Mouse (Mus musculus) v-Abl transformed pro-B cells (cell line): ENCODE data around the gene Ubxn1.

Experiments used
- in situ Hi-C, 2 experiments: fragments of 400-800 bp; cut with MboI; formaldehyde crosslinking; loops; one replicate each; pipeline ENCODE4 v1.15.1; 2025; ENCODE audit not compliant: unreplicated experiment in 2 of 2

Gene Ubxn1

GRCm38 (mm10) chr19:8871267-8872186 is at the start of gene Ubxn1:
Ubxn1 (plus strand) TSS chr19:8871496.
- in situ Hi-C loops = loop anchor here in 1 of 2 experiments (25.0 kb wide), 1 partner anchor 91 kb away; the partner anchor contains the start of genes Eef1g and Tut1

- in situ Hi-C loops = loop anchor here in 1 of 2 experiments (10.0 kb wide), 1 partner anchor 108 kb away; no protein-coding TSS in a partner anchor
Observed at GRCm38 (mm10) chr19:8822696-8823095, 48.6 kb upstream of the Ubxn1 start.

DNA sequence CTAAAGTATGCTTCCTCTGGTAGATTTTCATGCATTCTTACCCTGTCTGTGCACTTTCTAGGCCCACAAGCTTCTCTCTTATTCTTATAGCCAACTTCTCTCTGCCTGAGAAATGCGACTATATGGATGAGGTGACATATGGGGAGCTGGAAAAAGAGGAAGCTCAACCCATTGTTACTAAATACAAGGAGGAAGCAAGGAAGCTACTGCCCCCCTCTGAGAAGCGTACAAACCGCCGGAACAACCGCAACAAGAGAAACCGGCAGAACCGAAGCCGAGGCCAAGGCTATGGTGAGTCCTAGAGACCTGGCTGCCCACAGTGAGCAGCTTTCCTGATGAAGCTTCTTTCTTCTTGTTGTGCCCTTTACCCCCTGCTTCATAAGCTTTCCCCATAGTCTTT is 41.6 kb upstream of the Ubxn1 start, which contains the start of gene AC129217.1:
Gene AC129217.1 (plus strand): TSS at position 114 of the 400 bp plus-strand sequence.
- in situ Hi-C loops = loop anchor here (10.0 to 25.0 kb wide), 4 partner anchors 115 to 1358 kb away; partner anchors contain the start of genes Fads1 (in 1 of the 2) and Slc22a8 (in 1 of the 2)

GRCm38 (mm10) chr19:8830664-8831063 is 40.6 kb upstream of the Ubxn1 start:
- in situ Hi-C loops = loop anchor here (25.0 kb wide), 3 partner anchors 243 to 1357 kb away; partner anchors contain the start of genes Fads1 (in 1 of the 2) and Slc22a8 (in 1 of the 2)

GRCm38 (mm10) chr19:8831262-8831661 is 40.0 kb upstream of the Ubxn1 start:
- in situ Hi-C loops = loop anchor here (25.0 kb wide), 3 partner anchors 244 to 1356 kb away; partner anchors contain the start of genes Fads1 (in 1 of the 2) and Slc22a8 (in 1 of the 2)

DNA sequence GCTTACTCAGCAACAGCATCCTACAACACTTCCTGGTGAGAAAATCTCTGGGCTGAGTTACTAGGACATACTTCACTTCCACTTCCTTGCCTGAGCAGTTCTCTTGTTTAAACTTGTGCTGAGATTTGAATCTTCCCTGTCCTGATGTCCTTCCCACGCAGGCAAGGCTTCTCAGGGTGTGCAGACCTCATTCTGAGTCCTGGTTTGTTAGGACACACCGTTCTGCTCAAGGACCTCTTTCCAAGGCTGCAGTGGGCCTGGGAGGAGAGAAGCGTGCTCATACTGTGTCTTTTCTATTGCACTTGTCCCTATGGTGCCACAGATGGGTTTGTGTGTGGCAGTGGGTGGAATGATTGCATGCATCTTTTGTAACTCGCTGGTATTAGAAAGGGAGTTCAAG is 38.3 kb upstream of the Ubxn1 start:
- in situ Hi-C loops = loop anchor here (25.0 kb wide), 3 partner anchors 246 to 1354 kb away; partner anchors contain the start of genes Fads1 (in 1 of the 2) and Slc22a8 (in 1 of the 2)

- in situ Hi-C loops = loop anchor here (25.0 kb wide), 3 partner anchors 249 to 1351 kb away; partner anchors contain the start of genes Fads1 (in 1 of the 2) and Slc22a8 (in 1 of the 2)
Observed at GRCm38 (mm10) chr19:8836327-8836726, 35.0 kb upstream of the Ubxn1 start.

GRCm38 (mm10) chr19:8837251-8837791 is 34.0 kb upstream of the Ubxn1 start, which contains the start of gene Bscl2:
Bscl2 (plus strand) TSS chr19:8837467.
- in situ Hi-C loops = loop anchor here (25.0 kb wide), 3 partner anchors 250 to 1350 kb away; partner anchors contain the start of genes Fads1 (in 1 of the 2) and Slc22a8 (in 1 of the 2)

GRCm38 (mm10) chr19:8838041-8838730 is 33.1 kb upstream of the Ubxn1 start:
- in situ Hi-C loops = loop anchor here (25.0 kb wide), 3 partner anchors 251 to 1349 kb away; partner anchors contain the start of genes Fads1 (in 1 of the 2) and Slc22a8 (in 1 of the 2)

- in situ Hi-C loops = loop anchor here (25.0 kb wide), 3 partner anchors 252 to 1348 kb away; partner anchors contain the start of genes Fads1 (in 1 of the 2) and Slc22a8 (in 1 of the 2)
Observed at GRCm38 (mm10) chr19:8839103-8839907, 32.0 kb upstream of the Ubxn1 start, which contains the start of gene Gng3. Gng3 (minus strand) TSS chr19:8839194.

- in situ Hi-C loops = loop anchor here (10.0 to 25.0 kb wide), 5 partner anchors 253 to 1347 kb away; partner anchors contain the start of genes Fads1 (in 1 of the 2), Scgb2a2 (in 1 of the 2) and Slc22a8 (in 1 of the 2)
Observed at GRCm38 (mm10) chr19:8839908-8840791, 31.1 kb upstream of the Ubxn1 start.

DNA sequence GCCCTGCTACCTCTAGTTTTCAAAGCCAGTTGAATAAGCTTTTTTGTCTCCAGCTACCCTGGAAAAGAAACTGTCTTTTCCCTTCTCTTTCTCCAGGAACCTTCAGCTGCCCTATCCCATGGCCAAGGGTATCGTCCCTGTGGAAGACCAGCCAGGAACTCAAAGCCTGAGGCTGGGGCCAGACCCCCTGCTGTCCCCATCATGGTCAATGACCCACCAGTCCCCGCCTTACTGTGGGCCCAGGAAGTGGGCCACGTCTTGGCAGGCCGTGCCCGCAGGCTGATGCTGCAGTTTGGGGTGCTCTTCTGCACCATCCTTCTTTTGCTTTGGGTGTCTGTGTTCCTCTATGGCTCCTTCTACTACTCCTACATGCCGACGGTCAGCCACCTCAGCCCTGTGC is 30.3 kb upstream of the Ubxn1 start:
- in situ Hi-C loops = loop anchor here (10.0 to 25.0 kb wide), 5 partner anchors 254 to 1346 kb away; partner anchors contain the start of genes Fads1 (in 1 of the 2), Scgb2a2 (in 1 of the 2) and Slc22a8 (in 1 of the 2)

DNA sequence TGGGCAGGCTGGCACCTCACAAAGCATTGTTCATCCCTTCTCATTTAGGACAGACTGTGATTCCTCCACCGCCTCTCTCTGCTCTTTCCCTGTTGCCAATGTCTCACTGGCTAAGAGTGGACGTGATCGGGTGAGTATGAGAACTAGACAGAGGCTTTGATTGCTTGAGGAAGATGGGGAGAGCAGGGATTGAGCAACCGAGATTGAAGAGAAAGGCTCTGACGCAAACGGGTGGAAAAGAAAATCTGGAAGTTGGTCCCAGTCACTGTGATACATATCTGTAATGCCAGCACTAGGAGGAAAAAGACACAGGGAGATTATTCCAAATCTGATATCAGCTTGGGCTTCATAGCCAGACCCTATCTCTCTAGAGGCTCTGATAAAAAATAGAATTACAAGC is 28.3 kb upstream of the Ubxn1 start:
- in situ Hi-C loops = loop anchor here (10.0 to 25.0 kb wide), 5 partner anchors 256 to 1344 kb away; partner anchors contain the start of genes Fads1 (in 1 of the 2), Scgb2a2 (in 1 of the 2) and Slc22a8 (in 1 of the 2)

DNA sequence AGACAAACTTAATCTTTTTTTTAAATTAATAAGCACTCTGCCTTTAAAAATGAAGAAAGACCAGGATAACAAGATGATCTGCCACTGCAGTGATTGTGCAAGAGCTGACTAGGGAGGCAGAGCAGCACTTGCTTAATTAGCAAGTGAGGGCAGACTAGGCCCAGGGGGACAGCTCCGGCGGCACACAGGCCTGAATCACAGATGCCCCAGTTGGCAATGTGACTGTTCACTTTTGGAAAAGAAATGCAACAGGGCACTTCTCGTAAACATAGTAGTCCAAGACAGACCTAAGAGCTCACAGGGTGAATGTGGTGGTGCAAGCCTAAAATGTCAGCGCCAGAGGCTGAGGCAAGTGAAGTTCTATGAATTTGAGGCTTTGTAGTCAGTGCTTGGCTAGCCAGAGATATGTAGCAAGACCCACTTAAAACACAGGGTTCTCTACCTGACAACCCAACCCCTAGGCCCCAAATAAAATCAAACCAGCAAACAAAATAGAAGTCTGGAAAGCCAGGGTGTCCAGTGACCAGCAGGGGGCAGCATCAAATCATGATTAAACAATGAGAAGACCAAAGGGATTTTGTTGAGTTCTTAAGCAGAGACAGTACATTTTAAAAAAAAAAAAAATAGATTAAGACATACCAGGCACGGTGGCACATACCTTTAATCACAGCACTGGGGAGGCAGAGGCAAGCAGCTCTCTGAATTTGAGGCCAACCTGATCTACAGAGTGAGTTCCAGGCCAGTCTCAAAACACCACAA is 26.7 kb upstream of the Ubxn1 start:
- in situ Hi-C loops = loop anchor here (10.0 to 25.0 kb wide), 5 partner anchors 257 to 1343 kb away; partner anchors contain the start of genes Fads1 (in 1 of the 2), Scgb2a2 (in 1 of the 2) and Slc22a8 (in 1 of the 2)

DNA sequence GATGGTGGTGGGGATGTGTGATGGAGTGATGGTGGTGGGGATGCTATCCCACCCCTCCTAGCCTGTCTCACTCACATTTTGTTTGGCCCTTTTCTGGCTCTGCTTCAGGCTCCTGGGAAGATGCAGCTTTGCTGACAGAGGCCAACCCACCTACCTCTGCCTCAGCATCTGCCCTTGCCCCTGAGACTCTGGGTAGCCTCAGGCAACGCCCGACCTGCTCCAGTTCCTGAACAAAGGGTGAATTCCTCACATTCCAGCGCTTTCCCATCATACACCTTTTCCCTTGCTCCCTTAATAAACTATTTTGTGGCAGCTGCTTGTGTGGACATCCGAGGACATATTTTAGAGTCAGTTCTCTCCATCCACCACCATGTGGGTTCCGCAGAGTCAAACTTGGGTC is 22.9 kb upstream of the Ubxn1 start:
- in situ Hi-C loops = loop anchor here (10.0 to 25.0 kb wide), 5 partner anchors 261 to 1339 kb away; partner anchors contain the start of genes Fads1 (in 1 of the 2), Scgb2a2 (in 1 of the 2) and Slc22a8 (in 1 of the 2)

GRCm38 (mm10) chr19:8850402-8850901 is 20.8 kb upstream of the Ubxn1 start, which contains the start of gene Lrrn4cl:
Lrrn4cl (plus strand) TSS chr19:8850768.
- in situ Hi-C loops = loop anchor here (10.0 to 25.0 kb wide), 3 partner anchors 112 to 994 kb away; partner anchors contain the start of genes Eef1g (in 1 of the 2), Scgb2a2 (in 1 of the 2) and Tut1 (in 1 of the 2)
